11 mouse cellular contexts compared by ENCODE assay signal in the genomic region with DNA sequence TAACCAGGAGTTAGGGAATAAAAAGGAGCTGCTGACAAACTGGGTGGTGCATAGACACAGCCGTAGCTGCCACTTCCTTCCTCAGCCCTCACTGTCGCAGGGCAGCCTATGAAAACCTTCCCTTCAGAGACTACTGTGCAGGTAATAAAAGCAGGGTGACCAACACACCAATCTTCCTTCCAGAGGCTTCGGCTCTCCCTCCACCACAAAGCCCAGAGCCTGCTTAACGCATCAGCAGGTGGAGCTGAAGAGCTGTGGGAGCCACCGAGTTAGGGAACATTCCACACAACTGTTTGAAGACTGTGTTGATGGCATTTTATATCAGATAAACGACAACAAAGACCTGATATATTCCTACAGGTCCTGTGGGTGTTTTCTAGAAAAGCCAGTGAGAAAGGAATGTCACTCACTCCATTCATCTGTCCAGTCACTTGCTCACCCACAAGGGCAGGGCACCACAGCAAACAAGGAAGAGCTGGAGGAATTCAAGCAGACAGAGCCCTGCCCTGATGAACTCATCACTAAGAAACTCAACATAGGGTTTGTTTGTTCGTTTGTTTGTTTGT. TPM values are rescaled to one million over a fixed set of nuclear protein-coding genes. Genes with fewer than 3 reads are reported as not detected.
DNase-seq lines count a peak whose midpoint lies in the region; ATAC-seq and TF ChIP-seq lines count a peak whose summit lies in the region.
"Had no signal": no experiment of that assay in that cellular context is flagged by ENCODE, and none has a peak within 500 bp of the region (broad histone marks: within the 10 kb centered on the region; RNA-seq: fewer than 3 reads in every experiment).

No protein-coding gene starts in this region.

- no peaks in the 10 kb centered on the region for H3K4me1 ChIP-seq in liver, embryonic 14.5 days (replicated peaks; ENCODE audit: control insufficient read depth in 2 of 2, insufficient read depth in 2 of 2, low read length in 1 of 2)
- H3K4me1 ChIP-seq: embryonic facial prominence, embryonic 13.5 days; limb, embryonic 15.5 days had no signal

- TF ChIP-seq CTCF in liver, embryonic 14.5 days (IDR thresholded peaks at IDR 0.05; ENCODE audit: low read depth) = peak; percentile 40; the same call in 1 of the 2 replicates
- peak; percentile 64 for TF ChIP-seq CTCF in left cerebral cortex, adult 2 months (IDR thresholded peaks at IDR 0.05)

- intact Hi-C loops in left cerebral cortex, adult 2 months (cut with DNase I) = loop anchor here (1.0 kb wide), 1 partner anchor 132 kb away; no protein-coding TSS in a partner anchor

- H3K36me3 ChIP-seq in liver, embryonic 14.5 days (replicated peaks; ENCODE audit: control insufficient read depth, insufficient read depth, low read depth) = no peaks in the 10 kb centered on the region
- H3K36me3 ChIP-seq: embryonic facial prominence, embryonic 13.5 days; limb, embryonic 15.5 days had no signal

- ATAC-seq in liver, embryonic 14.5 days (ENCODE audit: insufficient read depth) = no peak
- ATAC-seq in erythroid progenitor cell, adult 5-6 weeks (replicated peaks; ENCODE audit: low FRiP score, poor library complexity, severe bottlenecking) = no peak

- peak; percentile 48 for DNase-seq in embryo, embryonic 10 days (ENCODE audit: low spot score)
- no peak for DNase-seq in embryo, embryonic 9.5 days (ENCODE audit: extremely low spot score)
- DNase-seq in liver, embryonic 14.5 days (ENCODE audit: low read depth in 3 of 3, low spot score in 3 of 3) = no peak
- no peak for DNase-seq in liver
- DNase-seq in brain, adult 2 months (ENCODE audit: low read depth, low spot score) = peak; percentile 68
- peak in 1 of 2 experiments; percentile 29 for DNase-seq in left cerebral cortex, adult 2 months (ENCODE audit: extremely low spot score in 1 of 2, low spot score in 2 of 2)
- DNase-seq in natural killer cell, adult 2 months (ENCODE audit: low spot score in 2 of 2) = no peak

- H3K4me3 ChIP-seq in liver, embryonic 14.5 days (ENCODE audit: insufficient read depth in 1 of 2, low read depth in 2 of 2, low read length in 2 of 2) = no peak overlapping the region
- no peak overlapping the region for H3K4me3 ChIP-seq in left cerebral cortex, adult 2 months
- H3K4me3 ChIP-seq: embryonic facial prominence, embryonic 13.5 days; limb, embryonic 15.5 days had no signal

- no peaks in the 10 kb centered on the region for H3K27me3 ChIP-seq in liver, embryonic 14.5 days (ENCODE audit: control insufficient read depth, insufficient read depth, low read length)
- H3K27me3 ChIP-seq: CH12.LX; embryonic facial prominence, embryonic 13.5 days; limb, embryonic 15.5 days had no signal

- H3K27ac ChIP-seq in liver, embryonic 14.5 days = no peak overlapping the region
- H3K27ac ChIP-seq in left cerebral cortex, adult 2 months = no peak overlapping the region
- H3K27ac ChIP-seq: embryonic facial prominence, embryonic 13.5 days; limb, embryonic 15.5 days had no signal

- no peaks in the 10 kb centered on the region for H3K9me3 ChIP-seq in liver, embryonic 14.5 days (ENCODE audit: control insufficient read depth, low read length)
- H3K9me3 ChIP-seq: embryonic facial prominence, embryonic 13.5 days; limb, embryonic 15.5 days had no signal

- no peak overlapping the region for H3K9ac ChIP-seq in liver, embryonic 14.5 days (replicated peaks)
- H3K9ac ChIP-seq: embryonic facial prominence, embryonic 13.5 days; limb, embryonic 15.5 days had no signal

- H3K4me2 ChIP-seq in liver, embryonic 14.5 days (ENCODE audit: low read depth) = no peak overlapping the region
- H3K4me2 ChIP-seq: embryonic facial prominence, embryonic 13.5 days; limb, embryonic 15.5 days had no signal

- no peak for TF ChIP-seq EP300 in liver, embryonic 14.5 days (IDR thresholded peaks at IDR 0.05; ENCODE audit: low read depth)

- 22% methylated on average over 7 of the region's 7 CpGs for WGBS in liver, embryonic 14.5 days (ENCODE audit: insufficient replicate concordance)

RNA-seq across cellular contexts. Expression of gene Slc24a5, which starts 10.6 kb away (rescaled TPM):
- 1.4 and 2.0 TPM in 2 replicates for polyA plus RNA-seq in liver, embryonic 14.5 days (2012; rRNA removed)
- 7.0 and 8.4 TPM in 2 replicates for polyA plus RNA-seq in liver, embryonic 14.5 days (2014; fragmentation: Nextera tagmentation; extraction: Ambion mirVana)
- under 1 TPM in 1 of 2 experiments, not detected in 1; 0.23 TPM for total RNA-seq in left cerebral cortex, adult 2 months (2021)
- total RNA-seq in erythroid progenitor cell, adult 5-6 weeks (2015; ENCODE audit: low replicate concordance) = not detected in 2 replicates
- 0.53 and 6.8 TPM in 2 replicates for total RNA-seq in erythroid progenitor cell, adult 5-6 weeks (2017; ENCODE audit: low replicate concordance)
- total RNA-seq: CH12.LX had no signal

Comparison
In these comparisons a context has a peak if more than half of its experiments do, and no peak if none do; other contexts are left out.
1. DNase-seq: peak in embryo, embryonic 10 days (single experiment) and brain, adult 2 months (single experiment); none in embryo, embryonic 9.5 days (single experiment), liver, embryonic 14.5 days (0 of 3), liver (single experiment) and natural killer cell, adult 2 months (0 of 2).